Mouse (Mus musculus) limb, embryonic 12.5 days (tissue): ENCODE data around the gene Dhdds. TPM values are rescaled to one million over a fixed set of nuclear protein-coding genes. Genes with fewer than 3 reads are reported as not detected.
"Not testable (repeated sequence)": the region's sequence is repeated elsewhere in the genome, so short reads cannot be mapped to it uniquely, and the experiment has no call there.

Experiments used
- ATAC-seq: fragments of 200-750 bp; cut with Nextera tagmentation; 2 replicates; pipeline ENCODE4 v1.8.0; 2017; ENCODE audit warnings: low read depth, moderate TSS enrichment; ENCODE audit not compliant: insufficient number of reproducible peaks, insufficient read depth, low FRiP score, low TSS enrichment
- H3K27ac ChIP-seq: fragments of 300-500 bp; sonication (generic); 2 replicates; pipeline ENCODE4 v1.5.1; 2016; ENCODE audit warnings: mild to moderate bottlenecking, moderate library complexity
- H3K27me3 ChIP-seq: fragments of 300-500 bp; sonication (generic); 2 replicates; pipeline ENCODE4 v1.6.1; 2016; ENCODE audit warnings: mild to moderate bottlenecking, moderate library complexity
- H3K36me3 ChIP-seq: fragments of 300-500 bp; sonication (generic); 2 replicates; pipeline ENCODE4 v1.6.1; 2016; ENCODE audit warnings: mild to moderate bottlenecking, moderate library complexity
- H3K4me1 ChIP-seq: fragments of 300-500 bp; sonication (generic); replicated peaks from 2 replicates; pipeline ENCODE4 v1.6.1; 2016
- H3K4me2 ChIP-seq: fragments of 300-500 bp; sonication (generic); 2 replicates; pipeline ENCODE4 v1.6.1; 2016; ENCODE audit warnings: mild to moderate bottlenecking, moderate library complexity
- H3K4me3 ChIP-seq: fragments of 300-500 bp; sonication (generic); replicated peaks from 2 replicates; pipeline ENCODE4 v1.5.1; 2016; ENCODE audit warnings: mild to moderate bottlenecking
- H3K9ac ChIP-seq: fragments of 300-500 bp; sonication (generic); replicated peaks from 2 replicates; pipeline ENCODE4 v1.6.1; 2016; ENCODE audit warnings: mild to moderate bottlenecking, moderate library complexity
- H3K9me3 ChIP-seq: fragments of 300-500 bp; sonication (generic); 2 replicates; pipeline ENCODE4 v1.6.1; 2016; ENCODE audit warnings: mild to moderate bottlenecking, moderate library complexity
- WGBS: fragments of 180-500 bp; shearing (Covaris S2); methylation state at CpG from one replicate; pipeline ENCODE4 v1.1.7; 2016; 5-methylcytosine and 5-hydroxymethylcytosine counted together
- polyA plus RNA-seq: library from polyadenylated mRNA; unstranded; fragments of >200 nt; fragmentation: Nextera tagmentation; extraction: Ambion mirVana; gene quantifications from 2 replicates; pipeline ENCODE4 v1.2.1, GENCODE M21; 2016

Gene Dhdds
- polyA plus RNA-seq, 1 experiment from 2014 or later, result 40.4 TPM

- H3K4me1 ChIP-seq, result peaks cover 9% of the 10 kb centered on the region
- no peaks in the 10 kb centered on the region for H3K9me3 ChIP-seq
- no peak overlapping the region for H3K9ac ChIP-seq
- no peak overlapping the region for H3K27ac ChIP-seq
- no peaks in the 10 kb centered on the region for H3K27me3 ChIP-seq
- H3K4me3 ChIP-seq, result no peak overlapping the region
- WGBS, result 66% methylated on average over 4 of the region's 4 CpGs
- H3K36me3 ChIP-seq, result 0 out of 2 replicates have a peak, but pooled peaks cover under 1% of the 10 kb centered on the region
- no peak overlapping the region for H3K4me2 ChIP-seq
- ATAC-seq, result no peak
These were observed 1.5 kb upstream of the Dhdds start for GRCm38 (mm10) chr4:134002246-134002645.

GRCm38 (mm10) chr4:134001710-134002109 is 992 bp upstream of the Dhdds start:
- Histone ChIP-seq H3K4me3 (no peak overlapping the region), H3K4me1 (peaks cover 9% of the 10 kb centered on the region), H3K9me3 (no peaks in the 10 kb centered on the region), H3K9ac (no peak overlapping the region), H3K4me2 (no peak overlapping the region), H3K27ac (no peak overlapping the region), H3K36me3 (peaks cover 6% of the 10 kb centered on the region), H3K27me3 (no peaks in the 10 kb centered on the region)
- ATAC-seq, result no peak
- WGBS, result 41% methylated on average over 10 of the region's 10 CpGs

- no peak for ATAC-seq
- peaks cover 72% of the 10 kb centered on the region for H3K36me3 ChIP-seq
These were observed 6.0 kb downstream of the Dhdds start for GRCm38 (mm10) chr4:133994697-133995096.

GRCm38 (mm10) chr4:133991087-133991660 is 9.5 kb downstream of the Dhdds start:
- Histone ChIP-seq H3K4me3 (no peak overlapping the region), H3K27ac (no peak overlapping the region), H3K4me2 (no peak overlapping the region), H3K4me1 (no peaks in the 10 kb centered on the region), H3K9ac (no peak overlapping the region), H3K9me3 (no peaks in the 10 kb centered on the region), H3K36me3 (peaks cover 92% of the 10 kb centered on the region), H3K27me3 (no peaks in the 10 kb centered on the region)
- ATAC-seq, result no peak
- 88% methylated on average over 13 of the region's 13 CpGs for WGBS

More at GRCm38 (mm10) chr4:133994697-133995096, 6.0 kb downstream of the Dhdds start:
- H3K27me3 ChIP-seq, result no peaks in the 10 kb centered on the region
- H3K27ac ChIP-seq, result no peak overlapping the region
- H3K9me3 ChIP-seq, result no peaks in the 10 kb centered on the region
- H3K4me1 ChIP-seq, result peaks cover 3% of the 10 kb centered on the region; the same call in 1 of the 2 replicates
- H3K9ac ChIP-seq, result no peak overlapping the region
- 92% methylated on average over 8 of the region's 8 CpGs for whole genome bisulfite sequencing
- no peak overlapping the region for H3K4me3 ChIP-seq
- H3K4me2 ChIP-seq, result no peak overlapping the region

GRCm38 (mm10) chr4:133990035-133990434 is 10.7 kb downstream of the Dhdds start:
- H3K27ac ChIP-seq, result no peak overlapping the region
- H3K9me3 ChIP-seq, result no peaks in the 10 kb centered on the region
- H3K4me3 ChIP-seq, result no peak overlapping the region
- no peaks in the 10 kb centered on the region for H3K27me3 ChIP-seq
- H3K9ac ChIP-seq, result no peak overlapping the region
- 73% methylated on average over 4 of the region's 4 CpGs for WGBS
- H3K36me3 ChIP-seq, result peaks cover 93% of the 10 kb centered on the region
- no peak for ATAC-seq
- no peaks in the 10 kb centered on the region for H3K4me1 ChIP-seq
- H3K4me2 ChIP-seq, result no peak overlapping the region

- H3K27ac ChIP-seq, H3K4me1 ChIP-seq, ATAC-seq, H3K27me3 ChIP-seq, H3K4me2 ChIP-seq, H3K4me3 ChIP-seq, H3K9me3 ChIP-seq, H3K9ac ChIP-seq: not testable (repeated sequence)
- WGBS, result 96% methylated on average over 7 of the region's 8 CpGs
- peaks cover 83% of the 10 kb centered on the region for H3K36me3 ChIP-seq
These were observed 12.4 kb downstream of the Dhdds start for GRCm38 (mm10) chr4:133988289-133988688.

GRCm38 (mm10) chr4:133982936-133983335 is 17.8 kb downstream of the Dhdds start:
- no peak for ATAC-seq
- WGBS, result 85% methylated on average over 13 of the region's 13 CpGs
- H3K27ac ChIP-seq, result no peak overlapping the region
- no peak overlapping the region for H3K4me3 ChIP-seq
- no peaks in the 10 kb centered on the region for H3K27me3 ChIP-seq
- no peak overlapping the region for H3K4me2 ChIP-seq
- H3K4me1 ChIP-seq, result no peaks in the 10 kb centered on the region
- peaks cover 85% of the 10 kb centered on the region for H3K36me3 ChIP-seq
- no peaks in the 10 kb centered on the region for H3K9me3 ChIP-seq
- no peak overlapping the region for H3K9ac ChIP-seq

GRCm38 (mm10) chr4:133980496-133980895 is 20.2 kb downstream of the Dhdds start:
- no peak overlapping the region for H3K9ac ChIP-seq
- H3K4me2 ChIP-seq, result no peak overlapping the region
- H3K27ac ChIP-seq, result no peak overlapping the region
- peaks cover 83% of the 10 kb centered on the region for H3K36me3 ChIP-seq
- no peak overlapping the region for H3K4me3 ChIP-seq
- no peaks in the 10 kb centered on the region for H3K9me3 ChIP-seq
- H3K4me1 ChIP-seq, result no peaks in the 10 kb centered on the region
- ATAC-seq, result no peak
- 85% methylated on average over 5 of the region's 5 CpGs for WGBS
- H3K27me3 ChIP-seq, result no peaks in the 10 kb centered on the region

GRCm38 (mm10) chr4:133978021-133978711 is 22.6 kb downstream of the Dhdds start:
- H3K9ac ChIP-seq, result no peak overlapping the region
- H3K27me3 ChIP-seq, result no peaks in the 10 kb centered on the region
- WGBS, result 94% methylated on average over 10 of the region's 10 CpGs
- no peak overlapping the region for H3K4me3 ChIP-seq
- H3K27ac ChIP-seq, result no peak overlapping the region
- ATAC-seq, result no peak
- no peaks in the 10 kb centered on the region for H3K4me1 ChIP-seq
- H3K36me3 ChIP-seq, result peaks cover 88% of the 10 kb centered on the region
- no peaks in the 10 kb centered on the region for H3K9me3 ChIP-seq
- H3K4me2 ChIP-seq, result no peak overlapping the region

GRCm38 (mm10) chr4:133971741-133972140 is 29.0 kb downstream of the Dhdds start:
- Histone ChIP-seq H3K9ac (no peak overlapping the region), H3K27me3 (no peaks in the 10 kb centered on the region), H3K27ac (no peak overlapping the region), H3K4me1 (peaks cover 18% of the 10 kb centered on the region), H3K9me3 (no peaks in the 10 kb centered on the region), H3K4me2 (no peak overlapping the region), H3K4me3 (no peak overlapping the region), H3K36me3 (peaks cover 62% of the 10 kb centered on the region)
- no peak for ATAC-seq
- 56% methylated on average over 8 of the region's 8 CpGs for WGBS

GRCm38 (mm10) chr4:133970876-133971275 is 29.8 kb downstream of the Dhdds start:
- no peak overlapping the region for H3K9ac ChIP-seq
- peaks cover 25% of the 10 kb centered on the region for H3K4me1 ChIP-seq
- no peak overlapping the region for H3K4me2 ChIP-seq
- 87% methylated on average over 13 of the region's 13 CpGs for WGBS
- ATAC-seq, result no peak
- no peaks in the 10 kb centered on the region for H3K27me3 ChIP-seq
- H3K36me3 ChIP-seq, result peaks cover 62% of the 10 kb centered on the region
- H3K27ac ChIP-seq, result no peak overlapping the region
- no peak overlapping the region for H3K4me3 ChIP-seq
- H3K9me3 ChIP-seq, result no peaks in the 10 kb centered on the region

GRCm38 (mm10) chr4:133970196-133970595 is 30.5 kb downstream of the Dhdds start:
- Histone ChIP-seq H3K27me3 (no peaks in the 10 kb centered on the region), H3K9ac (no peak overlapping the region), H3K4me2 (no peak overlapping the region), H3K4me1 (peaks cover 30% of the 10 kb centered on the region), H3K36me3 (peaks cover 64% of the 10 kb centered on the region), H3K9me3 (no peaks in the 10 kb centered on the region), H3K4me3 (no peak overlapping the region), H3K27ac (no peak overlapping the region)
- WGBS, result 58% methylated on average over 4 of the region's 4 CpGs
- no peak for ATAC-seq
